Mouse (Mus musculus): ENCODE data around the gene Dnajc22.

DNA sequence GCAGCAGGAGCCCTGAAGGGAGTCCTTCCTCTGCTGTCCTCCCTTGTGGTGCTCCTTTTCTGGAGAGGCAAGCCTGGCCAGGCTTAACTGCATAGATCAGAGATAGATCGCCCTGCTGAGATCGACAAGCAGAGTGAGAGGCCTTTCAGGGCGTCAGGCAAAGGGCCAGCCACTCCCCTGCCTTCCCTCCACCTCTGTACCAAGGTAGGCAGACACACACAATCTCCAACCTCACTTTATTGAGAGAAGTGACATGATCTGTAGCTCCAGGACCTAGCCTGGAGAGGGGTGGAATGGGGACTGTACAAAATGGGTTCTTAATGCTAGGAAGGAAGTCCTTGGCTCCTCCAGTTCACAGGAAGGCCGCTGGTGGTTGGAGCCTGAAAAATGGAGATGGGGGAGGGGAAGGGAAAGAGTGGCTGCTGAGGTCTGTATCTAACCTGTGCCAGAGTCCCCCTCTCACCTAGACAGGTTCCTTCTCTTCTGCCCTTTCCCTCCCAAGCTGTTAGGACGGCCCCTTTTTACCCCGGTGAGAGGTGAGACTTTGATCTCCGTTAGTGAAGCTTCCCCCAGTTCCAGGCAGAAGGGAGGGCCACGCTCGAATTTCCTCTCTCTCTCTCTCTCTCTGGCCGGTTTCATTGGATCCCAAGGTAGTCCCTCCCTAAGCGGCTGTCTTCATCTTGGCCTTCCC, 9.0 kb upstream of the Dnajc22 start:
- TF ChIP-seq FLI1 (IDR thresholded peaks at IDR 0.05; ENCODE audit: low read length) (no peak), GATA1 (IDR thresholded peaks at IDR 0.05; ENCODE audit: borderline replicate concordance, low read length) (no peak)
